Mouse (Mus musculus) adrenal gland, adult 8-10 months (tissue): ENCODE measurements at regions not wholly inside any gene's neighbourhood (a gene's known extent, or its start where the extent isn't known, plus 50 kb on each side); places are given as distances from the start of the nearest gene placed in this dataset.

Source experiments
- DNase-seq: peaks from one replicate; pipeline ENCODE4 v3.0.0; 2022

GRCm38 (mm10) chr6:103312935-103313334 is 197.5 kb upstream of the Chl1 start:
- DNase-seq: no peak

GRCm38 (mm10) chr6:103318081-103318480 is 192.3 kb upstream of the Chl1 start:
- no peak for DNase-seq

GRCm38 (mm10) chr6:103318677-103319359 is 191.6 kb upstream of the Chl1 start:
- DNase-seq: no peak

GRCm38 (mm10) chr6:103319964-103320363 is 190.4 kb upstream of the Chl1 start:
- DNase-seq: no peak

GRCm38 (mm10) chr6:103320550-103320949 is 189.8 kb upstream of the Chl1 start:
- no peak for DNase-seq

GRCm38 (mm10) chr6:103321058-103321457 is 189.3 kb upstream of the Chl1 start:
- DNase-seq: no peak

- no peak for DNase-seq
Observed at GRCm38 (mm10) chr6:103322442-103322841, 187.9 kb upstream of the Chl1 start.

GRCm38 (mm10) chr6:103335683-103336082 is 174.7 kb upstream of the Chl1 start:
- no peak for DNase-seq

- no peak for DNase-seq
Observed at GRCm38 (mm10) chr6:103339961-103340732, 170.2 kb upstream of the Chl1 start.

- DNase-seq: no peak
Observed at GRCm38 (mm10) chr6:103343515-103343914, 166.9 kb upstream of the Chl1 start.

GRCm38 (mm10) chr6:103344413-103344812 is 166.0 kb upstream of the Chl1 start:
- DNase-seq: no peak

GRCm38 (mm10) chr6:103345195-103345594 is 165.2 kb upstream of the Chl1 start:
- no peak for DNase-seq

- peak; percentile 10 for DNase-seq
Observed at GRCm38 (mm10) chr6:103352405-103353124, 157.8 kb upstream of the Chl1 start.

- DNase-seq: no peak
Observed at GRCm38 (mm10) chr6:103353346-103353745, 157.0 kb upstream of the Chl1 start.

GRCm38 (mm10) chr6:103366782-103367491 is 143.4 kb upstream of the Chl1 start:
- DNase-seq: no peak

GRCm38 (mm10) chr6:103374956-103375355 is 135.4 kb upstream of the Chl1 start:
- DNase-seq: no peak

GRCm38 (mm10) chr6:103377277-103377676 is 133.1 kb upstream of the Chl1 start:
- no peak for DNase-seq

GRCm38 (mm10) chr6:103378047-103378446 is 132.3 kb upstream of the Chl1 start:
- DNase-seq: no peak

- DNase-seq: no peak
Observed at GRCm38 (mm10) chr6:103381030-103381429, 129.4 kb upstream of the Chl1 start.

- no peak for DNase-seq
Observed at GRCm38 (mm10) chr6:103381930-103382329, 128.5 kb upstream of the Chl1 start.

- no peak for DNase-seq
Observed at GRCm38 (mm10) chr6:103386591-103386990, 123.8 kb upstream of the Chl1 start.

- DNase-seq: no peak
Observed at GRCm38 (mm10) chr6:103405961-103406360, 104.4 kb upstream of the Chl1 start.

- no peak for DNase-seq
Observed at GRCm38 (mm10) chr6:103414888-103415287, 95.5 kb upstream of the Chl1 start.
